Mouse (Mus musculus) embryonic facial prominence, embryonic 13.5 days (tissue): ENCODE measurements around the gene Atp10a. TPM values are rescaled to one million over a fixed set of nuclear protein-coding genes. Genes with fewer than 3 reads are reported as not detected.

ENCODE experiments used
- ATAC-seq: fragments of 200-750 bp; cut with Nextera tagmentation; 2 replicates; pipeline ENCODE4 v1.8.0; 2017; ENCODE audit warnings: low read depth; ENCODE audit not compliant: insufficient number of reproducible peaks, insufficient read depth, low FRiP score, low TSS enrichment
- H3K27ac ChIP-seq: fragments of 300-500 bp; sonication (generic); 2 replicates; pipeline ENCODE4 v1.5.1; 2015; ENCODE audit warnings: moderate library complexity, mild to moderate bottlenecking, inconsistent platforms
- H3K27me3 ChIP-seq: fragments of 300-500 bp; sonication (generic); 2 replicates; pipeline ENCODE4 v1.6.1; 2015; ENCODE audit warnings: mild to moderate bottlenecking, inconsistent platforms
- H3K36me3 ChIP-seq: fragments of 300-500 bp; sonication (generic); 2 replicates; pipeline ENCODE4 v1.6.1; 2015; ENCODE audit warnings: mild to moderate bottlenecking, inconsistent platforms
- H3K4me1 ChIP-seq: fragments of 300-500 bp; sonication (generic); 2 replicates; pipeline ENCODE4 v1.6.1; 2015; ENCODE audit warnings: inconsistent platforms
- H3K4me2 ChIP-seq: fragments of 300-500 bp; sonication (generic); 2 replicates; pipeline ENCODE4 v1.6.1; 2015; ENCODE audit warnings: moderate library complexity, mild to moderate bottlenecking, inconsistent platforms
- H3K4me3 ChIP-seq: fragments of 300-500 bp; sonication (generic); 2 replicates; pipeline ENCODE4 v1.5.1; 2015; ENCODE audit warnings: mild to moderate bottlenecking, inconsistent platforms
- H3K9ac ChIP-seq: fragments of 300-500 bp; sonication (generic); 2 replicates; pipeline ENCODE4 v1.6.1; 2015; ENCODE audit warnings: mild to moderate bottlenecking, inconsistent platforms
- H3K9me3 ChIP-seq: fragments of 300-500 bp; sonication (generic); 2 replicates; pipeline ENCODE4 v1.6.1; 2016; ENCODE audit warnings: inconsistent platforms
- WGBS: fragments of 180-500 bp; shearing (Covaris S2); methylation state at CpG from one replicate; pipeline ENCODE4 v1.1.7; 2015; ENCODE audit warnings: mixed read lengths; 5-methylcytosine and 5-hydroxymethylcytosine counted together
- polyA plus RNA-seq: library from polyadenylated mRNA; unstranded; fragments of >200 nt; fragmentation: Nextera tagmentation; extraction: Ambion mirVana; gene quantifications from 2 replicates; pipeline ENCODE4 v1.2.1, GENCODE M21; 2015

The Atp10a gene
- polyA plus RNA-seq, 1 experiment from 2014 or later, result 2.0 TPM

GRCm38 (mm10) chr7:58716626-58717025 lies 60.7 kb downstream of the Atp10a start:
- no peaks in the 10 kb centered on the region for H3K36me3 ChIP-seq
- H3K4me2 ChIP-seq, result no peak overlapping the region
- peaks cover 7% of the 10 kb centered on the region; the same call in 1 of the 2 replicates for H3K4me1 ChIP-seq
- ATAC-seq, result no peak
- no peak overlapping the region for H3K27ac ChIP-seq
- H3K9me3 ChIP-seq, result no peaks in the 10 kb centered on the region
- H3K27me3 ChIP-seq, result no peaks in the 10 kb centered on the region
- 74% methylated on average over 3 of the region's 3 CpGs for WGBS
- H3K4me3 ChIP-seq, result no peak overlapping the region
- H3K9ac ChIP-seq, result no peak overlapping the region

- H3K4me1 ChIP-seq, result peaks cover 7% of the 10 kb centered on the region; the same call in 1 of the 2 replicates
- no peak overlapping the region for H3K4me3 ChIP-seq
- no peak overlapping the region for H3K9ac ChIP-seq
- no peak overlapping the region for H3K4me2 ChIP-seq
- no peak overlapping the region for H3K27ac ChIP-seq
- no peaks in the 10 kb centered on the region for H3K27me3 ChIP-seq
- no peak for ATAC-seq
- 77% methylated on average over 2 of the region's 2 CpGs for WGBS
- no peaks in the 10 kb centered on the region for H3K36me3 ChIP-seq
- H3K9me3 ChIP-seq, result no peaks in the 10 kb centered on the region
Measured at GRCm38 (mm10) chr7:58718556-58718955, 62.6 kb downstream of the Atp10a start.

GRCm38 (mm10) chr7:58719218-58719938 lies 63.4 kb downstream of the Atp10a start:
- no peaks in the 10 kb centered on the region for H3K36me3 ChIP-seq
- peaks cover 7% of the 10 kb centered on the region; the same call in 1 of the 2 replicates for H3K4me1 ChIP-seq
- 76% methylated on average over 4 of the region's 4 CpGs for WGBS
- H3K4me2 ChIP-seq, result no peak overlapping the region
- no peak overlapping the region for H3K27ac ChIP-seq
- no peak overlapping the region for H3K9ac ChIP-seq
- H3K4me3 ChIP-seq, result no peak overlapping the region
- H3K27me3 ChIP-seq, result no peaks in the 10 kb centered on the region
- H3K9me3 ChIP-seq, result no peaks in the 10 kb centered on the region
- no peak for ATAC-seq

GRCm38 (mm10) chr7:58722250-58722649 lies 66.3 kb downstream of the Atp10a start:
- Histone ChIP-seq H3K36me3 (no peaks in the 10 kb centered on the region), H3K4me2 (no peak overlapping the region), H3K27me3 (no peaks in the 10 kb centered on the region), H3K9me3 (no peaks in the 10 kb centered on the region), H3K4me3 (no peak overlapping the region), H3K27ac (no peak overlapping the region), H3K4me1 (no peaks in the 10 kb centered on the region), H3K9ac (no peak overlapping the region)
- WGBS, result 86% methylated on average over 1 of the region's 1 CpGs
- ATAC-seq, result no peak

- no peak for ATAC-seq
- WGBS, result 41% methylated on average over 8 of the region's 8 CpGs
- H3K27ac ChIP-seq, result no peak overlapping the region
- H3K9me3 ChIP-seq, result no peaks in the 10 kb centered on the region
- H3K4me1 ChIP-seq, result peaks cover 17% of the 10 kb centered on the region
- no peaks in the 10 kb centered on the region for H3K36me3 ChIP-seq
- H3K9ac ChIP-seq, result no peak overlapping the region
- H3K4me2 ChIP-seq, result no peak overlapping the region
- H3K4me3 ChIP-seq, result no peak overlapping the region
- no peaks in the 10 kb centered on the region for H3K27me3 ChIP-seq
Measured at GRCm38 (mm10) chr7:58730201-58730600, 74.2 kb downstream of the Atp10a start.

GRCm38 (mm10) chr7:58730831-58731230 lies 74.9 kb downstream of the Atp10a start:
- Histone ChIP-seq H3K4me1 (peaks cover 17% of the 10 kb centered on the region), H3K9me3 (no peaks in the 10 kb centered on the region), H3K4me2 (no peak overlapping the region), H3K4me3 (no peak overlapping the region), H3K27ac (no peak overlapping the region), H3K36me3 (no peaks in the 10 kb centered on the region), H3K9ac (no peak overlapping the region), H3K27me3 (no peaks in the 10 kb centered on the region)
- ATAC-seq, result no peak
- WGBS, result 75% methylated on average over 1 of the region's 1 CpGs

GRCm38 (mm10) chr7:58732406-58732805 lies 76.4 kb downstream of the Atp10a start:
- no peaks in the 10 kb centered on the region for H3K9me3 ChIP-seq
- H3K36me3 ChIP-seq, result no peaks in the 10 kb centered on the region
- no peak overlapping the region for H3K9ac ChIP-seq
- WGBS, result 47% methylated on average over 6 of the region's 6 CpGs
- H3K4me3 ChIP-seq, result no peak overlapping the region
- H3K27me3 ChIP-seq, result no peaks in the 10 kb centered on the region
- H3K27ac ChIP-seq, result no peak overlapping the region
- H3K4me1 ChIP-seq, result peaks cover 17% of the 10 kb centered on the region
- H3K4me2 ChIP-seq, result no peak overlapping the region
- ATAC-seq, result no peak

- no peak for ATAC-seq
Measured at GRCm38 (mm10) chr7:58733490-58733901, 77.5 kb downstream of the Atp10a start.

GRCm38 (mm10) chr7:58736841-58737547 lies 81.0 kb downstream of the Atp10a start:
- ATAC-seq, result no peak
- Histone ChIP-seq H3K4me1 (peaks cover 17% of the 10 kb centered on the region), H3K4me3 (no peak overlapping the region), H3K4me2 (no peak overlapping the region), H3K27ac (no peak overlapping the region), H3K36me3 (no peaks in the 10 kb centered on the region), H3K27me3 (no peaks in the 10 kb centered on the region), H3K9ac (no peak overlapping the region), H3K9me3 (no peaks in the 10 kb centered on the region)
- 70% methylated on average over 3 of the region's 3 CpGs for WGBS

More at GRCm38 (mm10) chr7:58733490-58733901, 77.5 kb downstream of the Atp10a start:
- Histone ChIP-seq H3K36me3 (no peaks in the 10 kb centered on the region), H3K27ac (peak overlapping the region; percentile 39), H3K4me3 (no peak overlapping the region), H3K9ac (no peak overlapping the region), H3K4me2 (no peak overlapping the region), H3K4me1 (peaks cover 17% of the 10 kb centered on the region), H3K27me3 (no peaks in the 10 kb centered on the region), H3K9me3 (no peaks in the 10 kb centered on the region)
- WGBS, result 31% methylated on average over 6 of the region's 6 CpGs

GRCm38 (mm10) chr7:58740196-58740595 lies 84.2 kb downstream of the Atp10a start:
- Histone ChIP-seq H3K27ac (no peak overlapping the region), H3K4me3 (no peak overlapping the region), H3K4me1 (no peaks in the 10 kb centered on the region), H3K4me2 (no peak overlapping the region), H3K36me3 (no peaks in the 10 kb centered on the region), H3K27me3 (no peaks in the 10 kb centered on the region), H3K9ac (no peak overlapping the region), H3K9me3 (no peaks in the 10 kb centered on the region)
- no peak for ATAC-seq
- WGBS, result 88% methylated on average over 13 of the region's 13 CpGs

- no peak for ATAC-seq
- 88% methylated on average over 4 of the region's 4 CpGs for WGBS
Measured at GRCm38 (mm10) chr7:58740842-58741241, 84.9 kb downstream of the Atp10a start.

GRCm38 (mm10) chr7:58742009-58742408 lies 86.0 kb downstream of the Atp10a start:
- no peak overlapping the region for H3K4me3 ChIP-seq
- H3K4me2 ChIP-seq, result no peak overlapping the region
- H3K4me1 ChIP-seq, result no peaks in the 10 kb centered on the region
- H3K27me3 ChIP-seq, result no peaks in the 10 kb centered on the region
- H3K36me3 ChIP-seq, result no peaks in the 10 kb centered on the region
- no peak overlapping the region for H3K9ac ChIP-seq
- H3K9me3 ChIP-seq, result no peaks in the 10 kb centered on the region
- no peak for ATAC-seq
- WGBS, result 81% methylated on average over 4 of the region's 4 CpGs
- H3K27ac ChIP-seq, result no peak overlapping the region

More at GRCm38 (mm10) chr7:58740842-58741241, 84.9 kb downstream of the Atp10a start:
- no peak overlapping the region for H3K27ac ChIP-seq
- no peak overlapping the region for H3K4me2 ChIP-seq
- H3K27me3 ChIP-seq, result no peaks in the 10 kb centered on the region
- no peaks in the 10 kb centered on the region for H3K36me3 ChIP-seq
- no peak overlapping the region for H3K4me3 ChIP-seq
- no peak overlapping the region for H3K9ac ChIP-seq
- no peaks in the 10 kb centered on the region for H3K4me1 ChIP-seq
- H3K9me3 ChIP-seq, result no peaks in the 10 kb centered on the region
